Mouse (Mus musculus) erythroblast, embryonic 14.5 days (primary cell): ENCODE data around the gene Clec2e.

Experiments
- GATA1 ChIP-seq: IDR thresholded peaks from 2 replicates; pipeline ENCODE4 v1.6.1; 2012; ENCODE audit warnings: low read length, inconsistent platforms, mixed read lengths
- TAL1 ChIP-seq: IDR thresholded peaks from 3 replicates; pipeline ENCODE4 v1.6.1; 2012; ENCODE audit warnings: low read length, inconsistent platforms, mixed read lengths

DNA sequence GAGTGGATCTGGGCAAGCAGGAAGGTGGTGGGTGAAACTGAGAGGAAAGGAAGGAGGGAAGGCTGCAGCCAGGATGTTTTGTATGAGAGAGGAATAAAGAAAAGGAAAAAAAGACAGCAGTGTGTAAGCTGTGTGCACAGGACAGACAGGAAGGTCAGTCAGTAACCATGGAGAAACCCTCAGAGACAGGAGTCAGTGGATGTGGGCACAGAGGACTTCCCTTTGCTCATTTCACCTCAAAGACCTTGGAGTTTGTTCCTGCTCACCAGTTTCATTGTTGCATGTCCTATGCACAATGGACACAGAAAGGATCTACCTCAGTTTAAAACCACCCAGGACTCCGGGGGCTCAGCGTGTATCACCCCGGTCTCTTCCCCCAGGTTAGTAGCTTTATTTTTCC lies 15.5 kb upstream of the Clec2e start:
- TF ChIP-seq GATA1: no peak
- no peak for TF ChIP-seq TAL1
